Mouse (Mus musculus): Measurements from ENCODE around the gene Hs1bp3.
A peak's percentile ranks its signal among the peaks of the same experiment; 100 is the strongest.

The Hs1bp3 gene

DNA sequence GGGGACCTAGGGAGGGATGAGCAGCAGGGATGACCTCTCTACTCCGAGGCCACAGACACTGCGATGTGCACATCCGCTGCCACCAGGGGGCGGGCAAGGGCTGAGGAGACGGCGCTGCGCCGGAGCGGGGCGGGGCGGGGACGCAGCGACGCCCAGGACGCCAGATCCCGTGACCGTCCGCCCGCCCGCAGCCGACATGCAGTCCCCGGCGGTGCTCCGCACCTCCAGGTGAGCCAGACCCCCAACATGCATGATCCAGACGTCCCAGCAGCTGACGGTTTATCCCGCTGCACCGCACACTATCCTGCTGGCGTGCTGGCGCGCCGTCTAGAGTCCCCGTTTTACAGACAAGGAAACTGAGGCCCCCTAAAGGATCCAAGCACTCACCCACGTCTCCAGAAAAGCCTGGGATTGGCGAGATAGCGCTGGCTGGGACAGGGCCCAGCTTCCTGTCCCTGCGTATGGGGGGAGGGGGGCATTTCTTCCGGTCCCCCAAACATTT, at the start of gene Hs1bp3:
TSS of gene Hs1bp3 (plus strand) at position 163 of the 502 bp plus-strand sequence.
- peak; percentile 73 to 92 for DNase-seq (ENCODE audit: low spot score in 2 of 2)

DNA sequence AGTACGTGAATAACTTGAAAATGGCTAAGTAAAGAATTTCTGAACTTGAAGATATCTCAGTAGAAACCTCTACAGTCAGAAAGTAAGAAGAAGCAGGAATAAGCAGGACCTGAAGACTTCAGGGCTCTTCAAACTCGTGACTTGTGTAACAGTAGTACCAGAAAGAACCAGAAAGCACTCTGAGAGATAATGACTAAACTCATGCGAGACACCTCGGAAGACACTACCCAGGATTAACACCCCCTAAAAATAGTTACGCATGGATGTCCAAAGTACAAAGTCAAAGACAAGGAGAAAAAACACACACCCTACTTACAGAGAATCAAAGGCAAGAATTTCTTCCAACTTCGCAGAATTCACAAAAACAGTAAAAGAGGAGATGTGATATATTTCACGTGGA, 46.9 kb upstream of the Hs1bp3 start:
- DNase-seq (ENCODE audit: low spot score in 2 of 2) = no peak

DNA sequence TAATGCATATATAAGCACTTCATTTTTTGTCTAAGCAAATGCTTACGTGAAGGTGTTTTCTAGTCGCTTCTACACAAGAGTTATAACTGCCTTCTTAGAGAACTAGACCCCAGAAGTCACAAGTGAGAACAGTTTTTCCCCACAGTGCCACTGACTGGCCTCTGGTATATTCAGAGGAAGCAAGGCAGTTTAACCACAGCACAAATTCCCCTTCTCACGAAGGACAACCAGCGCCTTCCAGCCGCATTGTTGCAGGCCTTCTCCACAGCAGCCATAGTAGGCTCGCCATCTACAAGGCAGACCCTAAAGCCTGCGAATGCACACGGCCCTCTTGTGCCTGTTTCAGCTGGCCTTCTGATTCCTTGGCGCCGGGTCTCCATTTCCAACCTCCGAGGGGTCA, 43.6 kb upstream of the Hs1bp3 start:
- DNase-seq (ENCODE audit: low spot score in 2 of 2) = no peak

GRCm38 (mm10) chr12:8271405-8271804, 41.8 kb upstream of the Hs1bp3 start:
- no peak for DNase-seq (ENCODE audit: low spot score in 2 of 2)

DNA sequence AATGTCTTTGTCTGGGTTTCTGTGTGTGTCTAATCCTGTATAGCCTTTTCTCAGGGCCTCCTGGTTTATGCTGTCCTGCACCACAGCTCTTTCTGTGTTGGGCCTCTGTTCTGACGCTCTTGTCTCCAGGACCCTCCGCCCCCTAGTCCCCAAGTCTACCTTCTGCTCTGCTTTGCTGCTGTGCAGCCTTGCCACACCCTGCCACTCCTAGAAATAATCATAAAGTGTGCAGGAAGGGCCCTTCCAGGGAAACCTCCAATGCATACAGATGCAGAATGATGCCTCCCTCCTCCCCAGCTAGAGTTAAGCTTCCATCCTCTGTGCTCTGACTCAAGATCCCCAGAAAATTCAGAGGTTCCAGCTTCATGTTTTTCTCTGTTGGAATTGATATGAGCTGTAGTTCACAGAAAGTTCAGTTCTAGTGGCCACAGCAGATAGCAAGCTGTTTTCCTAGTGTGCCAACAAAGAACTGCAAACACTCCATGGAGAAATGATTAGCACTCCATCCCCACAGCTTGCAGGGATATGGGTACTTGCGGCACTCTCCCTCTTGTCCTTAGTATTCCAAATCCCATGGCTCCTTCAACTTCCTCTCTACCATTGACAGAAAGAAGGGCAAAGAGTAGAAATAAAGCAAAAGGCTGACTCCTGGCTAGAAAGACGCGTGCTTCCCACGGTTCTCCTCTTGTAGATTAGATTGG, 39.6 kb upstream of the Hs1bp3 start:
- DNase-seq (ENCODE audit: low spot score in 2 of 2) = no peak

- DNase-seq (ENCODE audit: low spot score in 2 of 2) = no peak
Observed at GRCm38 (mm10) chr12:8275424-8275823, 37.8 kb upstream of the Hs1bp3 start.

GRCm38 (mm10) chr12:8281225-8282017, 31.8 kb upstream of the Hs1bp3 start:
- DNase-seq (ENCODE audit: low spot score in 2 of 2) = no peak

DNA sequence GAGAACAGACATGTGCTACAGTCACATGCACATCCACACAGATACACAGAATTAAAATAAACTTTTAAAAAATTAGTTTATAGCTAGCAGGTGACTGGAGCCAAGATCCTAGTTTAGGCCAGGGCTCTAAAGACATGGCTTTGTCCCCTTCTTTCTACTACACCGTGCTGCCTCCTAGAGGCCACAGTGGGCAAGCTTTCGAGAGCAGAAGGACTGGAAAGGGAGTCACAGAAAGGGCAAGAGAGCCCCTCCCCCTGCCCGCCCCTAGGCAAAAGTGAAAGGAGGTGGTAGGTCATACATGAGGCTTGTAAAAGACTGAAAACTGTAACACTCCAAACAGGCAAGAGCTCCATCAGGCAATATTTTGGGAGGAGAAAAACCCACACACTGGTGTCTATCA, 25.3 kb upstream of the Hs1bp3 start:
- DNase-seq (ENCODE audit: low spot score in 2 of 2) = no peak

DNA sequence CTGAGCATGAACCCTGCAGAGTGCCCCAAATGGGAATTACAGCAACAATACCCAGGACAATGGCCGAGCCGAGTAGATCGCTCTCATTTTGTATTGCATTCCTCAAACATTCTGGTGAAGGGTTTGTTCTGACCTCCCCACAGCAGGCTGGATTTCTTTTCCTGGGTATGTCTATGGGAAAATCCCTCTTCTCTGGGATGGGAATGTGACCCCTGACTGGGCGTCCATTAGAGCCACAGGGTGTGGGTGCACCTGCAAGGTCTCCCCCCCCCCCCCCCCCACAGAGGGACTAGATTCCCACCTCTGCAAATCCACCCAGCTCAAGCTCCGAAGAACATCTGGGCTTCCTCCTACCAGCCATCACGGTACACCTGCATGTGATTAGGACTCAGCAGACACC, 24.1 kb upstream of the Hs1bp3 start:
- no peak for DNase-seq (ENCODE audit: low spot score in 2 of 2)

GRCm38 (mm10) chr12:8289499-8289898, 23.7 kb upstream of the Hs1bp3 start:
- DNase-seq (ENCODE audit: low spot score in 2 of 2) = no peak

DNA sequence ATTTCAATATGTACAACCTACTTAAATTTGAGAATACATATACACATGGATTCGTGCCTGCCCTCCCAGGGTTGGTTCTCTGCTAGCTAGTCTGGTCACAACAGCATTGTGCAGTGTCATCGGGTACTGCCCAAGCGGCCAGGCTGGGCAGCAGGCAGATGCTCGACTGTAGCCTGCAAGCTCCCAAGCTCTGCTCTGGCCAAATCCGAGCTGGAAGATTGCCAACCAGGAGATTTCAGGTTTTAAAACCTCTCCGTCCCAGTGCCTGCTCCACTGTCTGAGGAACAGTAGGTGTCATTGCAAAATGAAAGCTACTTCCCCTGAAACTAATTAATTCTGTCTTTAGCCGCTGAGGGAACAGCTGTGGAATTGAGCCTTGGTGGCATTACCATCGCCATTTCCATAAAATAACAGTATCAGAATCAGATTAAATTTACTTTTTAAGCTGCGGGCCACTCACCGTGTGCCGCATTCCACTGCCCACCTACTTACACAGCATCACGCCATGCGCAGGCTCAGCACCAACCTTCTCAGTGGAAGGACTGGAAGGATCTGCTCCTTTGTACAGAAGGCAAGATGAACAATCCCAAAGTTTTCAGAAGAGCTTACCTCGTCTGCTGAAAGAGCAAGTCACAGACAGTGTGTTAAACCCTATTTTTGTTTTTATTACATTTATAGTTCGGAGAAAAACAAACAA, 21.9 kb upstream of the Hs1bp3 start:
- no peak for DNase-seq (ENCODE audit: low spot score in 2 of 2)

- DNase-seq (ENCODE audit: low spot score in 2 of 2) = no peak
Observed at GRCm38 (mm10) chr12:8295307-8295913, 17.8 kb upstream of the Hs1bp3 start.

- DNase-seq (ENCODE audit: low spot score in 2 of 2) = no peak
Observed at GRCm38 (mm10) chr12:8296154-8296553, 17.1 kb upstream of the Hs1bp3 start.

- DNase-seq (ENCODE audit: low spot score in 2 of 2) = no peak
Observed at GRCm38 (mm10) chr12:8297586-8298214, 15.5 kb upstream of the Hs1bp3 start.

- no peak for DNase-seq (ENCODE audit: low spot score in 2 of 2)
Observed at GRCm38 (mm10) chr12:8298361-8299142, 14.7 kb upstream of the Hs1bp3 start.

DNA sequence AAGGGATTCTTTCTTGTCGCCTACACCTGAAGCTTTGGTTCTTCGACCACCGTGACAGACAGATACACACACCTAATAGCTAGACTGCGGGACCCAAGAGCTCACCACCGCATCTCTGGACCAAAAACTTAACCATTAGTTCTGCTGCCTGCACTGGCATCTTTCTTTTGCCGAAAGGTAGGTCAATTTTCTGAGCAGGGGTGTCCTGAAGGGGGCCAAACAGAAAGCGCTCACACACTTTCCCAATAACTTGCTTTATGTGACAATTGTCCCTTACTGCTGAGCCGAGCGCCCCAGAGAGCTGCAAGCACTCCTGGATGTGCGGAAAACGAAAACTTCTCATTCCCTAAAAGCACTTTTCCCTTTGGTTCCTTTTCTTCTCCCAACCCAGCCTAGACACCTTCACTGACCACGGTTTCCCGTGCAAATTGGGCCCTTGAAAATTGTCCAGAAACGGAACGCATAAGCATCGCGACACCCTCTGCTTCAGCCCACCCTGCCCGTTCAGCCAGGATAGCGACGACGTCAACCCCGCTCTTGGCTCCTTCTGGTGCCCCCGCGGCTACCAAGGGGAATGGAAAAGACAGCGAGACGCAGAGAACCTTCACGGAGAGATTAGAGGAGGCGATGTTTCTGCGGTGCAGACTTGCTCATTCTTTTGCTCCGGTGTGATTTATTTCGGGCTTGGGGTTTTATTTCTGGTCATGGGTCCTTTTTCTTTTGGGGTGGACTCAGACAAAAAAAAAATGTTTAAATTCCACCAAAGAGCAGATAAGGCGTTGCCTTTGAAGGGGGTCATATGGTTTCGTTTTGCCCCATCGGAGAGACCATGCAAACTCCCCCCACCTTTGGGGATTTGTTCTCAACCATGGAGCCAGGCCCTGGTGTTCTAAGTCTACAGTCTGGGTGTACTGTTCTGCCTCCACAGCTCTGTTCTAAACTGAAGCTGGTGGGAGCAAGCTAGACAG, 13.8 kb upstream of the Hs1bp3 start:
- no peak for DNase-seq (ENCODE audit: low spot score in 2 of 2)

DNA sequence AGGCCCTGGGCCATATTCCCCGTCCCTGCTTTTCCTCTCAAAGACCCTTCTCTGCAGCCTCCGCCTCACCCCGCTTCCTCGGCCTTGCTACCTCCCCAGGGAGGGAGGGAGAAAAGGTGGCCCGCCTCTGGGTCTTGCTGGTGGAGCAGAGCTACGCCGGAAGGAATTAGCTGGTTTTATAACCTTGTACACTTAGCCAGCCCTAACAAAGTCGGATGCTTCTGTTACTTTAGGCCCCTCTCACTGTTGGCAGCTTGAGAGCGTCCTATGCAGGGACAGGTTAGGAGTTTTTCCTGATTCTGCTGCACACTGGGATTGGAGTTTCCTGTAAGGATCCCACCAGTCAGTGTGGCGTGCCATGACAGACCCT, 13.1 kb upstream of the Hs1bp3 start:
- DNase-seq (ENCODE audit: low spot score in 2 of 2) = no peak

DNA sequence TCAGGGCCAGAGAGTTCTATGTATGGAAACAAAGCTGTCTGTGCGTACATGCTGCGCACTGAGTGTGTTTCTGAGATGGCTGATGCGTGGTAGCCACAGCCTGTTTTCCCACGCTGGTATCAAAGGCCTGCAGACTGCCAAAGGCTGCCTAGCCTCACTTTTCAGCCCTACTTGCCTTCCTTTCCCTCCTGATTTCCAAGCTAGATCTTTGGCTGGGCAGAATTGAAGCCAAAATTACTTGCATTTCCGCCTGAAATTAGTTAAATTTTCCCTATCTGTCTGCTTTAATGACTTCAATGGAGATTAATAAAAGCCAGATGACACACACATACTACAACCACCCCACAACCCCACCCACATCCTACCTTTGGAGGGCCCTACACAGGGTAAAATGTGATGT, 12.7 kb upstream of the Hs1bp3 start:
- DNase-seq (ENCODE audit: low spot score in 2 of 2) = no peak

DNA sequence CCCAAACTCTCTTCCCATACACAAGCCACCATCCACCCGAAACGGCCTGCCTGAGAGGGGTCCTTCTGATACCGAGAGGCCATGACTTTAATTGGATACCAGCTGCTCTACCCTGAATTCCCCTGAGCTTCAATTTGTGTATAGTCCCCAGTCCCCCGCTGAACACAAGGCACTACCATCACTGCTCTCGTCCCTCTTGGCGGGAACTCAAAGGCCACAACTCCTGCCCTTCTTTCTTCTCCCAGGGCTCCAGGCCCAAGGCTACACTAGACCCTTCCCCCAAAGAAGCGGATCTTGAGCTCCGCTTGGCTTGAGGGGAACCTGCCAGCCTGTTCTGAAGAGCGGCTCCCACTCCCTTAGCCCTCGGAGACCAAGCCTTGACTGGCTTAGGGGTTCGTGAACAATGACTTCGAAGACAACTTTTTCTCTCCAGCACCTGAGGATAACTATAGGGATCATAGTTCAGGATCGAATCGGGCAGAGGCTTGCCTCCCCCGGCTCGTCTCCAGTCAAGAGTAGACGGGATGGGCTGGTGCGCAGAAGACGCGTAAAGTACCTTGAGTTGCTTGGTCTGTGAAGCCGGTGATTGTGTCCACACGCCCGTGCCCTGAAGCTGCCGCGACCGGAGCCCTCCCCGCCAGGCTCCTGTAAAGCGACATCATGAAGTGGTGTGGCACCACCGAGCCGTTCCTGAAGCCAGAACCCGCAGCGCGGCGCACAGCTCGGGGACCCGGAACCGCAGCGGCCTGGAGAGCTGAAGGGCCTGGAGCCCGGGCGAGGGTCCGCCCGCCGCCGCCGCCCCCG, 12.0 kb upstream of the Hs1bp3 start:
- no peak for DNase-seq (ENCODE audit: low spot score in 2 of 2)
